Mouse (Mus musculus): ENCODE results near the gene Esm1.
A peak's percentile ranks its signal among the peaks of the same experiment; 100 is the strongest.
"Not testable (repeated sequence)": the region's sequence is repeated elsewhere in the genome, so short reads cannot be mapped to it uniquely, and the experiment has no call there.

The Esm1 gene

DNA sequence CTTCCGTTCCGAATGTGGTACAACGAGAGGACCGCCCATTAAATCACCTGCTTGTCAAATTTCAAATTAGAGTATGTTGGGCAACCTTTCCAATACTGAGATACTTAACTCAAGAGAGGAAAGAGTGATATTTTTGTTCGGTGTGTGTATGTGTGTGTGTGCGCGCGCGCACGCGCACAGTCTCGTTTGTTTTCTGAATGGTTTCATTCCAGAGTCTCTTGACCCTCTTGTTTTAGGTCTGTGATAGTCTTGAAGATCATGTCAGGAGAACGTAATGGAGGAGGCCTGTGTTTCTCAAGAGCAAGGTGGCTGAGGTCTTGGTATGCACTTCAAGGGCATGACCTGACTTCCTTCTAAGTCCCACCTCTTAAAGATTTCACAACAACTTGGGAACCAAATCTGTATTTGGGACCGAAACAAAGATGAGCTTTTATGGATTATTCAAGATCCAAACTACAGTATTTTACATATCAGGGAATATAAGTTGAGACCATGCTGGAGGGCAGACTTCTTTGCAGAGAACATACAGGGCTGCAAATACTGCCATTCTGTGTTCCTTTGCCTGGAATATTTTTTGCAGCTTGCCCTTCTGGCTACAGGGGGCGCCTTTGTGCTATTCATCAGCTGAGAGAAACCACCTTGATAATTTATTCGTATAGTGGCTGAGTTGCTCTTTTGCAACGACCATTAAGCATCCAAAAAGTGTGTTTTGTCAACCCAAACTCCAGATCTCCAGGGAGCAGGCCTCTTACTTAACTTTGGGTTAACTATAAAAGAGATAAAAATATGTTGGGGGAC is 18.4 kb downstream of the Esm1 start:
- DNase-seq (ENCODE audit: low spot score in 2 of 2), result no peak

GRCm38 (mm10) chr13:113242129-113242528 is 32.7 kb downstream of the Esm1 start:
- DNase-seq (ENCODE audit: low spot score in 2 of 2), result no peak

DNA sequence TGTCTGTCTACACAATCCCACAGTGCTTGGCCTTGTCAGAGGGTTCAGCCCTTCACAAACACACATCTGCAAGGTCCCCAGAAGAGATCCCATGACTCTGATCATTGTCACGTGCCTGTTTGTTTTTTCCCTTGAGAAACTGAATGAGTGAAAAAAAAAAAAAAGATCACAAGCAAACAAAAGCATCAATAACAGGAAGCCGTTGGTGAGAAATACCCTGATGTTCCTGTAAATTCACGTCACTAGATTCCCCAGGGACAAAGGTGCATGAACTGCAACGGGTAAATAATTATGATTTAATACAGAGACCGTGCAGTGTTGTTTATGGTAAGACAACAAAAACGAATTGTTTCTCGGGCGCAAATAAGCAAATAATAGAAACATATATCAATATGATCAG is 35.6 kb downstream of the Esm1 start:
- DNase-seq (ENCODE audit: low spot score in 2 of 2), result no peak

DNA sequence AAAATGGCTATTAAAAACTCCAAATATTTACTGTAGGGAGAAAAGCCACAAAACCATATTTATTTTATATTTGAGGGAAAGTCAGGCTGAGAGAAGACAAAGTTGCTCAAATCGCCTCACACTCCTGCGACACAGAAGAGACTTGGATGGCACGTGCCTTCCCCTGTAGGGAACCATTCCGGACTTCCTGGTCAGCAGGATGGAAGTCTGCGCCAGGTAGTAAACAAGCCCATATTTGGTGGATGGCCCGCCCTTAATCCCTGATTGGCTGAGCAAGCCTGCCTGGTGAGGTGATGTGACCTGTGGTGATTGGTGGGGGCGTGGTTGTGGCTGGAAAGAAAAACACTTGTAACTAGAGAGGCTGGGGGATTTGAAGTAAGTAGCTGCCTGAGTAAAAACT is 43.1 kb downstream of the Esm1 start:
- DNase-seq (ENCODE audit: low spot score in 2 of 2), result not testable (repeated sequence)

GRCm38 (mm10) chr13:113256766-113257165 is 47.3 kb downstream of the Esm1 start:
- no peak for DNase-seq (ENCODE audit: low spot score in 2 of 2)

DNA sequence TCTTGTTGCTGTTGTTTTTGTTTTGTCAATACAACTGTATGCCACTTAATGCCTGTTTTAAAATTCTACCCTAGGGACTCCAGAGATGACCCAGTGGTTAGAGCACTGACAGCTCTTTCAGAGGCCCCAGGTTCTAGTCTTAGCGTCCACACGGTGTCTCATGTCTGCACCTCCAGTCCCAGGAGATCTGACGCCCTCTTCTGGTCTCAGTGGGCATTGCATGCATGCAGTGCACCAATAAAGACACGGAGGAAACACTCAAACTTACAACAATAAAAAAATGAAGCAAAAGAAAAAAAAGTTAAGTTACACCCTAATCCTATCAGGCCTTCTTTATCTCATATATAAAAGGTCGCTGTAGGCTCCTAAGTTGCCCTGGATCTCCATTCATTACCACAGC is 47.7 kb downstream of the Esm1 start:
- DNase-seq (ENCODE audit: low spot score in 2 of 2), result no peak

DNA sequence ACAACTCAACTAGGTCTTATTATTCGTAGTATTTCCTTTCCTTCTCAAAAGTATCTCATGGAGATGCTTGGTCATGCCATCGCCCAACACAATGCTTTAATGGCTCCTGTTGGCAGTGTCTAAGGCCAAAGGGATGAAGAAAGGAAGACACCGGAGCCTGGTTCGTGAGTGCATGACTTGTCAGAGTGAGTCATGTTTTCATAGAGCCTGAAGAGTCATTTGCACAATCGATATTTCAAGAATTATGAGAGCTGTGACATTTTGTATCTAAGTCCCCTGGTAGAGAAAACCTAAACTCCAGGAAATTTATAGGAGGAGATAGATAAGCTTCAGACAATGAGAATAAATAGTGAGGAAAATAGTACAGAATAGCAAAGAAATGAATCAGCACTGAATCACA is 49.8 kb downstream of the Esm1 start:
- DNase-seq (ENCODE audit: low spot score in 2 of 2), result no peak

- no peak for DNase-seq (ENCODE audit: low spot score in 2 of 2)
Measured at GRCm38 (mm10) chr13:113262822-113263221, 53.4 kb downstream of the Esm1 start.

DNA sequence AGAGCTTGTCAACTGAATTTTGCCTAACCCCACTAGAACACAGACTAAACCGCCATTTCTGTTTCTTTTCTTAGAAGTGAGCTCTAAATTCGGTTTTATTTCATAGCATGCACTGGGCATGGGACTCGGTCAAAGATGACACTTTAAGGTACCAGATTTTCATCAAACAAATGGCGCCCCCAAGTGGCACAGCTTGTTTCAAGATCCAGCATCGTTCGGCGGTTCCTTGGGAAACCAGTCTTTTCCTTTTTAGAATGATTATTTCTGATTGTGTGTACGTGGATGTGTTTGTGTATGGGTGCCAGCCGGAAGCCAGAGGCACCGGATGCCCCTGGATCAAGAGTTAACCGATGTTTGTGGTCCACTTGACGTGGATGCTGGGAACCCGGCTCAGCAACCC is 55.8 kb downstream of the Esm1 start:
- DNase-seq (ENCODE audit: low spot score in 2 of 2), result no peak

DNA sequence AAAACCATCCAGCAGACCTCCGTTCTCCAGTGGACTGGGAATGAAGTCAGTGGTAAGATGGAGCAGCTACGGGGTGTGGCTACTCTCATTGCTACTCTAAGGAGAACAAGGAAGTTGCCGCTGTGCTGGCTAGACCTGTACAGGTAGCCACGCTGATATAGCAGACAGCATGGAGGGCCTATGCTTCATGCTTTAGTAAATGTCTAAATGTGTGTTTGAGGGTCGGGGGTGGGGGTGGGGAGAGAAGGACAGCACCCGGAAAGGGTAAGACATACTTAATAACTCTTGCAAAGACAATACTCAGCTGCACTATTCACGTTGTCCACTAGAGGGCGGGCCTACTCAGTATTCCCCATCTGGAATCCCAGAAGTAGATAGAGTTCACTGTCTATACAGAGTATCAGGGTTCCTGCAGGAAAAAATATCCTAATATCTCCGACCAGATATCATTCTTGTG is 57.1 kb downstream of the Esm1 start:
- peak; percentile 16 to 39 for DNase-seq (ENCODE audit: low spot score in 2 of 2)

DNA sequence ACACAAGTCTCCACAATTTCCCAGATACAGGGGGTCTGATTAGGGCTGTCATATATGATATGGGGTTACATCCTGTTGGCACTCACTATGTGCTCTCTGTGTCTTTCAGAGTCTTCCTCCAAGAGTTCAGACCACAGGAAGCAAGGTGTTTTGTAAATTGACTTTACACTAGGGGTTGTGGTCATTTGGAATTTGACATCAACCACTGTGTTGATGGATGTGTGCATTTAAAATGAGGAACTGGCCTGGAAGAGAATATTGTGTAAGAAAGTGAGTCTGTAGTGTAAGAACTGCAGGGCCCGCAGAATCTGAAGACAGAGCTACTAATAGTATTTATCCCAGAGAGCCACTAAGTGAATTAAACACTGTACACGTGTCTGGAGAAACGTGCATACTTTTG is 57.7 kb downstream of the Esm1 start:
- DNase-seq (ENCODE audit: low spot score in 2 of 2), result no peak
